Mouse (Mus musculus) layer of hippocampus, postnatal 25 days (tissue): ENCODE data around the gene Zscan26. TPM values are rescaled to one million over a fixed set of nuclear protein-coding genes. Genes with fewer than 3 reads are reported as not detected.

Experiments used
- DNase-seq, 2 experiments: peaks; one replicate each; pipeline ENCODE4 v3.0.0; 2022; ENCODE audit warnings: mixed read lengths in 2 of 2, low spot score in 1 of 2; ENCODE audit errors: extremely low spot score in 1 of 2
- total RNA-seq, 2 experiments: library from RNA; stranded (reverse); gene quantifications; 2 replicates each; pipeline ENCODE4 v1.2.3; 2021

The Zscan26 gene
- total RNA-seq, 2 experiments from 2014 or later = 45.3 to 47.3 TPM

DNA sequence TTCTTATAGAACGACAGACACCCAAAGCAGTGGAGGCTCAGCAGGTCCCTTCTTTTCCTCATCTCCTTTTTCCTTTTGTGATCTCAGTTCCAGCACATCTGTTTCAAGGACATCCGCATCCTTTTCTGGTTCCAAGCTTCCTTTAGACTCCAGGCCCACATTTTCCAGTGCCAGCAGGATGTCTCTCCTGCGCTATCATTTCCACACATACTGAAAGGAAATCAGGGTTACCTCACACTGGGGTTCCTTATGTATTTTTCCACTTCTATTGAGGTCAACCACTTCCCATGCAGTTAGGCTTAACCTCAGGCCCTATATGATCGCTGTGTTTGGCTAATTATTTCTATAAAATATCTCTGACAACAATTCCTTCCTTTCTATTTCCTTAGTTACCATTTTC lies 18.1 kb downstream of the Zscan26 start:
- no peak for DNase-seq

- DNase-seq = no peak
Measured at GRCm38 (mm10) chr13:21427631-21428030, 25.9 kb downstream of the Zscan26 start.

DNA sequence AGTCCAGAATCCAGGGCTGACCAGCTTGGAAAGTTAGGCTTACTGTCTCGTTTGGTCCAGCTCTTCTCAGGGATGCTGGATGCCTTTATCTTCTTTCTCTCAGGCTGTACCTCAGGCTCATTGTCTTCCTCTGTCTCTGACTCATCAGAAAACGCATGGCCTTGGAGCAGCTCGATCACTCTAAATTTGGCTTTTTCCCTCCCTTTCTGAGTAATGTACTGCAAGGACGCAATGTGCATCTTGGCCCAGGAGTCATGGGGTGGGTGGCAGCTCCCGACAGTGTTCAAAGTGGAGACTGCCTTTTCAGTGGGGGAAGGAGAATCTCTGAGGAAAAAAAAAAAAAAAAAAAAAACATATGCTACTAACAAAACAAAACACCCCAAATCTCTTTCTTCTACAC lies 30.2 kb downstream of the Zscan26 start:
- DNase-seq = no peak

GRCm38 (mm10) chr13:21418865-21419264 lies 34.7 kb downstream of the Zscan26 start:
- DNase-seq = no peak

DNA sequence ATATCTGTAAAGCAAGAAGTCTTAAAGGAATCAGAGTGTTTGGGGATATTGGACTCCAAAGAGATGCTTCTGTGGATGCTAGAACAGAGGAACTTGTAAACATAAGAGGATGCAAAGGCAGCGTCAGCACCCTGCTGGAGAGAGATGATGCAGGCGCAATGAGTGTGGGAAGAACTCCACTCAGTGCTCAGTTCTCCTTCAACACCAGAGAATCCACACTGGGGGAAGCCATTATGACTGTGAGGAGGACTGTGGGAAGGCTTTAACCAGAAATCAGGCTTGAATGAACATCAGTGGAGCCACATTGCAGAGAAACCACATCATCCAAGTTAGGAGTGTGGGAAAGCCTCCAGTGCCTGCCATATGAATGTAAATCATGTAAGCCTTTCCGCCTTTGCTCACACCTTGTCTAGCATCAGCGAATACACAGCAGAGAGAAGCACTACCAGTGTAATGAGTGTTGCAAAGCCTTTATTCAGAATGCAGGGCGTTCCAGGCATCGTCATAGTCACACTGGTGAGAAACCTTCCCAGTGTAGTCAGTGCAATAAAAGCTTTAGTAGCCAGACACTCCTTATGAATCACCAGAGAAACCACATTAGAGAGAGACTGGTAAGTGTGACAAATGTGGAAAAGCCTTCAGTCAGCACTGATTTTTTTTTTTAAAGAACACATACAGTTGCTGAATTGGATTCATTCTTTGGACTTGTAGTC lies 36.1 kb downstream of the Zscan26 start:
- no peak for DNase-seq

- DNase-seq = no peak
Measured at GRCm38 (mm10) chr13:21415750-21416149, 37.8 kb downstream of the Zscan26 start.

DNA sequence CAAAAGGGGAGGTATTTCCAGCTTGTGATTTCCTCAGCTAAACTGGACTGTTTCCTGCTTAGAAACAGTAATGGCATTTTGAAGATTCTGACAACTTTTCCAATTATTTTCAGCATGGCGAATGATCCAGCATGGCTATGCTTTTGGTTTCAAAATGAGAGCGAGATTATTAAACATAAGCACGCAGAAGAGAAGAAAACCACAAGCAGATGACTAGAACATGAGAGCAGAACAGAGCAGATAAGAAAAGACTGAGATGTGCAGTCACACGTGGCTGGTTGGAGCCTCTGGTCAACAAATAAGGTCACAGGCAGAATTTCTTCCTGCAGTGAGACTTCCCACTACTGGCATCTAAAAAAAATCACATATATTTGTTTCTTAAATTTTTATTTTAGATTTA lies 38.3 kb downstream of the Zscan26 start:
- no peak for DNase-seq

DNA sequence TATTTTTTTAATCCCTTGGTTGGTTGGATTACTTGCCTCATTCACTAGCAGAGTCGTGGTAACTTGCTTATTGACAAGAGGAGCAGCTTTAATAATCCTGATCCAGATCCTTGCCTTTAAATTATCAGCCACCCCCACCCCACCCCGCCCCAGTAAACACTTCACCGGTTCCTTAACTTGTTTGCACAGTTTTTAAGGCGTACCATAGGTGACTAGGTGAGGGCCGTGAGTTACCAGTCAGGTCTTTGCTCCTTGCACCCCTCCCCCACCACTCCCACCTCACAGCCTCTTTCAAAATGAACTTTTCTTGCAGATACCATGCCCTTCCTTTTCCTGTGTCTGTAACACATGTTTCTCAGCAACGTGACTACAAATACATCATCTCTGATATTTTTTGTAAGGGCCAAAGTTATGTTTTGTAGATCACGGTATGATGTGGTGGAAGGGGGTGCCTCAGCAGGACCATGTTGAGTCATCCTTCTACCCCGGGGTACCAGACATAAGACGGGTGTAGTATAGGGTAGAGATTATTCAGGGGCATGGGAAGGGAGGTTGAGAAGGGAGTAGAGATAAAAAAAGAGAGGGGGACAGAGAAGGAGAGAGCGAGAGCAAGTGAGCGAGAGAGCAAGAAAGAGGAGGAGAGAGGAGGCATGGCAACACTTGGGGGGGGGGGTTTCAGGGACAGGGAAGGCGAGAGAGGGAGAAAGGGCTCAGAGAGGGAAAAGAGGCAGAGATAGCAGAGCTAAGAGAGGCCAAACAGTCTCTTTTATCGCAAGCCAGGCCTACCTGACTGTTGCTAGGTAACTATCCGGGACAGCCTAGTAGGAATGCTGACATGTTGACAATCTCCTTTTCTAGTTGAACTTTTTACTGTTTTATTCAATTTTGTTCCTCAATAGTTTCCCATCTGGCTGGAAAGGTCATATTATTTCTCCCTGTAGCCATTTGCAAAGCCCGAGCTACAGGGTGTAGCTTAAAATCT lies 39.0 kb downstream of the Zscan26 start:
- no peak for DNase-seq

DNA sequence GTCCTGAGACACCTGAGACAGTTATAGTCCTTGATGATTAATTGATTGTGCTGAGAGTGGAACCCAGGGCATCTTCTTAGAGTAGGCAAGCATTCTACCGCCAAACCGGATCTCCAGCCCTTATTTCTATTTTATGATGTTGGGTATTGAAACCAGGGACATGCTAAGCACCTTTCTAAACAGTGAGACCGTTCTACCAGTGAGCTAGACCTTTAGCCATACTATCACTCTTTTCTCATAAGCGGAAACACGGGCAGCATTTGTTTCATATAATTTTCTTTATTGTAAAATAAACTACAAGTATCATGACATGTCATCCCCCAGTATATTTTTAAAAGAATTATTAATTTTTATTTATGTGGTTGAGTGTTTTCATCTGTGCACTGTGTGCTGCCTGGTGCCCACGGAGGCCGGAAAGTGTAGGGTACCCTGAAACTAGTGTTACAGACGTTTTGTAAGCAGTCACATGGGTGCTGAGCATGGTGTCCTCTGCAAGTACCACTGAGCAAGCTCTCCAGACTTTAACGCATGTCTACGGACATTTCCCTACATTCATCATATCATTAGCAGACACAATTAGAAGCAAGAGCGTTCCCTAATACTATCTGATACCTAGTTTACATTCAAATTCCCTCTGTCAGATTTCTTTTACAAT lies 44.6 kb downstream of the Zscan26 start:
- DNase-seq = no peak

- DNase-seq = peak; percentile 67 to 68
Measured at GRCm38 (mm10) chr13:21407969-21408804, 45.3 kb downstream of the Zscan26 start.

GRCm38 (mm10) chr13:21407341-21407740 lies 46.2 kb downstream of the Zscan26 start:
- DNase-seq = no peak

GRCm38 (mm10) chr13:21402848-21403247 lies 50.7 kb downstream of the Zscan26 start:
- DNase-seq = no peak

DNA sequence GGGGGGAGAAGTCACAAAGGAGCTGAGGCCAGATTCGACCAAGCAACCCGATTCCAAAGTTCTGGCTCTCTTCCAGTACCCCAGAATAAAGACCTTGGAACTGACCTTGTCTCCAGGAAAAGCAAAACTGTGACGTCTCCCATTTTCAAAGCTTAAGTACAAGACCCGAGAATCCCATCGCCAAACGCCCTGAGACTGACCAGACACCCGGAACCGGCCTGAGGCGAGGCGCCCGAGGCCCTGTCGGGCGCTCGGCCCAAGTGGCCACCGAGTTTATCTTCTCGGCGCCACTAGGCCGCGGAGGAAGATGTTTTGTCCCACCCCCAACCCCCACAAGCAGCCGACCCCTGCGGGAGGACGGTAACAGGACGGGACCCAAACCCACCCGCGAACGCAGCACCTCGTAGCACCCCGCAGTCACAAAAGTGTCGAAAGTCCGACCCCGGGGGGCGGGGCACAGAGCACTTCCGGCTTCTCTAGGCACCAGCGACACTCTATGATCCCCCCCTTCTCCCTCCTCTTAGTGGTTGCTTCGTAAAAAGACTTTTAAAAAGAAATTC lies 51.2 kb downstream of the Zscan26 start, which contains the start of gene Zkscan3:
Gene Zkscan3 (minus strand): TSS at position 469 of the 560 bp plus-strand sequence.
- peak; percentile 73 to 86 for DNase-seq

GRCm38 (mm10) chr13:21401636-21402286 lies 51.8 kb downstream of the Zscan26 start:
- DNase-seq = no peak

DNA sequence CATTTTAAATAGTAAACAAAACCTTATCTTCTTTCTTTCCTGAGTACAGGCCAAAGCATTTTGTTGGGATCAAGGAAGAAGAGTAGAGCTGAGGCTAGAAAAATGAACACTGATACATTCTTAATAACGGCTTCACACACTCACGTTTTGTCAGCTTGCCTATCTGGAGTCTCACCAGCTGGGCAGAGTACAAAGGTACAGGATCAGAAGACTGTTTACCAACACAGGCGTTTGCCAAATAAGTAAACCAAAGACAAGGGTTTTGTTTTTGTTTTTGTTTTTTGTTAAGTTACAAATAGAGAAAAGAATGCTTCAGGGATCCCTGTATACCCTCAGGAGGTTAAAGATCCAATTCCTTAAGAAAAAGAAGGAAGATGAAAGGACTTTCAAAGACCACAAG lies 52.4 kb downstream of the Zscan26 start:
- DNase-seq = no peak

- DNase-seq = no peak
Measured at GRCm38 (mm10) chr13:21397486-21397885, 56.0 kb downstream of the Zscan26 start.

- DNase-seq = peak in 1 of 2 experiments; percentile 22
Measured at GRCm38 (mm10) chr13:21396048-21396447, 57.5 kb downstream of the Zscan26 start.

GRCm38 (mm10) chr13:21395623-21396022 lies 57.9 kb downstream of the Zscan26 start:
- no peak for DNase-seq

- DNase-seq = no peak
Measured at GRCm38 (mm10) chr13:21395211-21395610, 58.3 kb downstream of the Zscan26 start.
